Mouse (Mus musculus) stomach, postnatal 0 days (tissue): Measurements from ENCODE around the gene Rassf4.

Source experiments
- CTCF ChIP-seq: IDR thresholded peaks from 2 replicates; pipeline ENCODE4 v1.5.1; 2016; ENCODE audit warnings: antibody characterized with exemption, low read depth, mild to moderate bottlenecking, moderate library complexity
- EP300 ChIP-seq: optimal IDR thresholded peaks from 2 replicates; pipeline ENCODE3; 2016; ENCODE audit warnings: antibody characterized with exemption

DNA sequence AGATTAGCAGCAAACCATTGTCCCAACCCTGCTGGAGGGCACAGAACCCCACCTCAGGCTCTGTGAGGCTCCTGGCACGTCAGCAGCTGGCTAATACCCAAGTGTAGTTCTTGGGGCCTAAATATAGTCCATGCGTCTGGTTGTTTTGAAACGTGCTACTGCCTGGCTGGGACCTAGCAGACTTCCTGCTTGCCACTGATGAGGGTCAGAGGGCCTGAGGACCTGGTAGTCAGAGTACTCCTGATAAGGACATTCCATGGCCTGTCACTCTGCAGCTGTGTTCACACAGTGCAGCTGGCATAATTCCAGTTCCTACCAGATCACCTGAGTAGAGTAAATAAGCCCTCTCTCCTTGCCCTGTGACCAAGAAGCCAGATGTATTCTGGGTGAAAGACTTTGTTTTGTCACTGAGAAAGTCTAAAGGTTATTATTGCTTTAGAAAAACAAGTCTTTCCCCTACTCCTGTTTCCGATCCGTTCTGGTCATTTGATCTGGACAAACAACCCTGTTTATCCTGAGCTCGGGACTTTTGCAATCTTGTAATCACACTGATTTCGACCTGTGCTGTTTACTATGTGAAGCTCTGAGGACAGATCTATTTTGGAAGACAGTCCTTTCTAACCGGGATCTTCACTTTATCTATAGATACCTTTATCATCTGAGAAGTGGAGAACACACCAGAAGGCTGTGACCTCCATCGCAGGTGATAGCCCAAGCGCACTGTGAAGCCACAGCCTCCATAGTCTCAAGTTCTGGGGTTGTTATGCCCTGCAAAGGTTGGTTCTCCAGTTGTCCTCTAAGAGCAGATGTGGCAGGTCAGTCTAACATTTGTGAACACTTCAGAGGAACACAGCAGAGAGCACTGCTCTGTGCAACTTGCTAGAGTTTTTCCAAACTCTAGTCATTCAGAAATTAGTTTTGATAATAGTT is 38.2 kb downstream of the Rassf4 start:
- TF ChIP-seq EP300 (peak; percentile 70), CTCF (no peak)
